16 mouse cellular contexts compared by ENCODE assay signal in genomic region chr5:105466471-105466902, GRCm38 (mm10). TPM values are rescaled to one million over a fixed set of nuclear protein-coding genes. Genes with fewer than 3 reads are reported as not detected.
DNase-seq lines count a peak whose midpoint lies in the region; ATAC-seq lines count a peak whose summit lies in the region.
"Had no signal": no experiment of that assay in that cellular context is flagged by ENCODE, and none has a peak within 500 bp of the region (broad histone marks: within the 10 kb centered on the region; RNA-seq: fewer than 3 reads in every experiment).

No protein-coding gene starts in this region.

- intact Hi-C loops in heart, postnatal 10 days (cut with DNase I), result no loop called here

- DNase-seq in frontal cortex, postnatal 14 days (ENCODE audit: low spot score in 2 of 2), result no peak
- peak; percentile 66 for DNase-seq in layer of hippocampus, adult 9-11 months
- DNase-seq in layer of hippocampus, adult 9-10 months (ENCODE audit: low spot score), result no peak
- DNase-seq in left cerebral cortex, adult 18-20 months (ENCODE audit: low spot score in 2 of 2), result peak; percentile 60 to 67
- DNase-seq in right cerebral cortex, postnatal 10 days (ENCODE audit: low spot score in 2 of 2), result peak; percentile 47 to 71
- DNase-seq in ovary, postnatal 14 days (ENCODE audit: low spot score), result no peak
- no peak for DNase-seq in heart, postnatal 10 days
- DNase-seq: adrenal gland, postnatal 25 days; cerebellum, adult 11-12 months; cerebellum, postnatal 14 days; kidney, adult 9 months; kidney, postnatal 36 days; lung, postnatal 10 days had no signal

- ATAC-seq in frontal cortex, adult (ENCODE audit: low TSS enrichment), result peak; percentile 77
- ATAC-seq: intestine, embryonic 15.5 days; midbrain, embryonic 16.5 days had no signal

RNA-seq across cellular contexts. Expression of gene Lrrc8b, which starts 50.9 kb away (rescaled TPM):
- 10 to 100 TPM; 81.7 to 86.0 TPM for total RNA-seq in left cerebral cortex, adult 18-20 months (2021)
- 10 to 100 TPM; 15.8 to 19.8 TPM for total RNA-seq in heart, postnatal 10 days (2021)

RNA-seq across cellular contexts. Expression of gene Lrrc8c, which starts 52.7 kb away (rescaled TPM):
- total RNA-seq in left cerebral cortex, adult 18-20 months (2021), result 10 to 100 TPM; 30.7 to 31.0 TPM
- 10 to 100 TPM; 55.5 to 58.8 TPM for total RNA-seq in heart, postnatal 10 days (2021)

Comparison
In these comparisons a context has a peak if more than half of its experiments do, and no peak if none do; other contexts are left out.
1. DNase-seq: peak in layer of hippocampus, adult 9-11 months (single experiment), left cerebral cortex, adult 18-20 months (2 of 2) and right cerebral cortex, postnatal 10 days (2 of 2); none in frontal cortex, postnatal 14 days (0 of 2), layer of hippocampus, adult 9-10 months (single experiment), ovary, postnatal 14 days (single experiment) and heart, postnatal 10 days (0 of 2).